Comparison of ENCODE assay signal across 24 mouse cellular contexts in the genomic region with DNA sequence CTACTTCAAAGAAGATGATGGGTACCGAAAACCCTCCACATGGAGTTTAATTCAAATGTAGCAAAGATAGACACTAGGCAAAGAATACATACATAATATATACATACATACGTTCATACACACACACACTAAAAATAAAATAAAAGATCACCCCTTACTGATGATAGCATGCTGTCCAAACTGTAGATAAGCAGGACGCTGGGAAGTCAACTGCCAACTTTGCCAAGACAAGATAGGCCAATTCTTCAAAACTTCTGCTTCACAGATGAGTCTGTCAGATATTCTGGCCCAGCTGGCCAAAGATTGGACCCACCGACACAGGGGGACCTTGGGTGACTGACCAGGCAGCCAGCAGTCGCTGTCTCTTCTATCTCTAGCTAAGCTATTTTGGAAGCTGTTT. TPM values are rescaled to one million over a fixed set of nuclear protein-coding genes. Genes with fewer than 3 reads are reported as not detected.
DNase-seq lines count a peak whose midpoint lies in the region; ATAC-seq and TF ChIP-seq lines count a peak whose summit lies in the region.
"Had no signal": no experiment of that assay in that cellular context is flagged by ENCODE, and none has a peak within 500 bp of the region (broad histone marks: within the 10 kb centered on the region; RNA-seq: fewer than 3 reads in every experiment).

No protein-coding gene starts in this region.

- no peak overlapping the region for H3K9ac ChIP-seq in MEL (ENCODE audit: control insufficient read depth, low read depth, low read length, poor library complexity, severe bottlenecking)

- H3K27me3 ChIP-seq in MEL (ENCODE audit: control insufficient read depth in 1 of 2, insufficient read depth in 2 of 2, low read length in 2 of 2) = no peaks in the 10 kb centered on the region
- H3K27me3 ChIP-seq: Patski had no signal

- no peak for TF ChIP-seq RAD21 in MEL (IDR thresholded peaks at IDR 0.05; ENCODE audit: low read depth, low read length)

- H3K36me3 ChIP-seq in MEL (ENCODE audit: control insufficient read depth in 1 of 2, insufficient read depth in 2 of 2, low read length in 2 of 2) = peaks cover 0 to 5% of the 10 kb centered on the region in 2 experiments; a peak in 2 of 4 replicates
- H3K36me3 ChIP-seq: G1E had no signal

- ATAC-seq in megakaryocyte-erythroid progenitor cell, adult 5-6 weeks (replicated peaks; ENCODE audit: low FRiP score, low TSS enrichment, poor library complexity, severe bottlenecking) = peak; percentile 18; the same call in 1 of the 2 replicates
- ATAC-seq: activated CD4-positive, CD25-positive, alpha-beta regulatory T cell, adult 4 months; CD4-positive, CD25-positive, alpha-beta regulatory T cell, adult 4 months; Patski had no signal

- peak overlapping the region; percentile 9; the same call in 1 of the 2 replicates for H3K27ac ChIP-seq in MEL (ENCODE audit: control insufficient read depth, low read depth, low read length)

- peaks cover 6 to 10% of the 10 kb centered on the region in 2 experiments; a peak in 3 of 4 replicates for H3K4me1 ChIP-seq in MEL (ENCODE audit: control insufficient read depth in 1 of 2, insufficient read depth in 2 of 2, low read length in 2 of 2)

- DNase-seq in MEL (ENCODE audit: low read depth, low spot score) = peak; percentile 10
- DNase-seq in adrenal gland, postnatal 36 days = no peak
- DNase-seq in spleen, postnatal 14 days (ENCODE audit: low spot score in 2 of 2) = no peak
- DNase-seq: adrenal gland, adult 2 months; adrenal gland, adult 8-10 months; adrenal gland, postnatal 10 days; adrenal gland, postnatal 14 days; adrenal gland, postnatal 25 days; B cell, adult 2 months; cerebellum, adult 11 months; cerebellum, adult 11-12 months; cerebellum, adult 18-20 months; cerebellum, adult 2 months; cerebellum, adult 8-10 months had no signal

- no peaks in the 10 kb centered on the region for H3K9me3 ChIP-seq in MEL (replicated peaks; ENCODE audit: insufficient read depth, low read length)
- H3K9me3 ChIP-seq: G1E had no signal

- TF ChIP-seq CTCF in MEL (IDR thresholded peaks at IDR 0.05 in 2 of 3, conservative IDR thresholded peaks at IDR 0.05 in 1 of 3; ENCODE audit: control insufficient read depth in 1 of 3, insufficient read depth in 1 of 3, low read depth in 2 of 3, low read length in 3 of 3, poor library complexity in 1 of 3, severe bottlenecking in 1 of 3) = no peak

- peak; percentile 61 to 69 for TF ChIP-seq EP300 in MEL (IDR thresholded peaks at IDR 0.05; ENCODE audit: low read depth in 1 of 2, low read length in 2 of 2)

- TF ChIP-seq POLR2A in MEL (IDR thresholded peaks at IDR 0.05; ENCODE audit: control insufficient read depth in 1 of 2, insufficient read depth in 1 of 2, low read depth in 1 of 2, low read length in 2 of 2, poor library complexity in 1 of 2) = no peak

- no peaks in the 10 kb centered on the region for H3K79me2 ChIP-seq in MEL (ENCODE audit: control insufficient read depth, insufficient read depth, low read length, poor library complexity)

- H3K4me3 ChIP-seq in MEL (ENCODE audit: control insufficient read depth in 1 of 2, insufficient read depth in 1 of 2, low read depth in 2 of 2, low read length in 2 of 2) = no peak overlapping the region

TF ChIP-seq in MEL, 35 proteins besides CTCF, POLR2A, EP300 and RAD21:
- TF ChIP-seq GATA1 (IDR thresholded peaks at IDR 0.05; ENCODE audit: low read depth, low read length) = peak; percentile 58
- peak; percentile 61; the same call in 1 of the 2 replicates for TF ChIP-seq ETS1 (IDR thresholded peaks at IDR 0.05; ENCODE audit: low read depth, low read length)
- TF ChIP-seq ZC3H11A (IDR thresholded peaks at IDR 0.05; ENCODE audit: low read depth, low read length) = no peak
- TF ChIP-seq NELFE (IDR thresholded peaks at IDR 0.05; ENCODE audit: low read depth, low read length) = no peak
- TF ChIP-seq TCF12 (IDR thresholded peaks at IDR 0.05; ENCODE audit: low read depth, low read length) = peak; percentile 85
- TF ChIP-seq MAFK (IDR thresholded peaks at IDR 0.05; ENCODE audit: borderline replicate concordance, low read depth, low read length) = no peak
- no peak for TF ChIP-seq SMC3 (IDR thresholded peaks at IDR 0.05; ENCODE audit: low read depth, low read length)
- peak; percentile 65 for TF ChIP-seq MYB (IDR thresholded peaks at IDR 0.05; ENCODE audit: low read depth, low read length)
- TF ChIP-seq USF1 (IDR thresholded peaks at IDR 0.05; ENCODE audit: low read depth, low read length) = no peak
- no peak for TF ChIP-seq MAX (IDR thresholded peaks at IDR 0.05; ENCODE audit: low read length)
- no peak for TF ChIP-seq KAT2A (conservative IDR thresholded peaks at IDR 0.05; ENCODE audit: low read depth, low read length)

RNA-seq across cellular contexts. Expression of gene Cd72, which starts 8.7 kb away (rescaled TPM):
- 0.52 and 1.3 TPM in 2 replicates for total RNA-seq in MEL (2012; rRNA removed)
- 1 to 10 TPM in 1 of 2 experiments, not detected in 1; 2.4 TPM for polyA plus RNA-seq in MEL (2012; ENCODE audit: insufficient read depth in 1 of 2, insufficient read length in 2 of 2, low read depth in 1 of 2, low replicate concordance in 2 of 2, missing spikeins in 1 of 2)
- 1.5 and 9.6 TPM in 2 replicates for total RNA-seq in megakaryocyte-erythroid progenitor cell, adult 5-6 weeks (2014; fragmentation: Nextera tagmentation)
- 2.9 and 11.9 TPM in 2 replicates for total RNA-seq in megakaryocyte-erythroid progenitor cell, adult 5-6 weeks (2017)
- 1 to 10 TPM; 2.7 to 3.4 TPM for total RNA-seq in adrenal gland, postnatal 36 days (2021)

RNA-seq across cellular contexts. Expression of gene Sit1, which starts 20.4 kb away (rescaled TPM):
- 0.08 TPM in 1 of 2 replicates, not detected in the other for total RNA-seq in MEL (2012; rRNA removed)
- polyA plus RNA-seq in MEL (2012; ENCODE audit: insufficient read depth in 1 of 2, insufficient read length in 2 of 2, low read depth in 1 of 2, low replicate concordance in 2 of 2, missing spikeins in 1 of 2) = under 1 TPM in 1 of 2 experiments, not detected in 1; 0.06 TPM
- 0.61 TPM in 1 of 2 replicates, not detected in the other for total RNA-seq in megakaryocyte-erythroid progenitor cell, adult 5-6 weeks (2014; fragmentation: Nextera tagmentation)
- total RNA-seq in megakaryocyte-erythroid progenitor cell, adult 5-6 weeks (2017) = not detected in 2 replicates
- not detected for total RNA-seq in adrenal gland, postnatal 36 days (2021)
- total RNA-seq: adrenal gland, adult 2 months; adrenal gland, postnatal 4 days; G1E had no signal
- polyA plus RNA-seq: brain, embryonic 14.5 days; C2C12; cerebellum, adult 2 months; G1E; Patski had no signal

RNA-seq across cellular contexts. Expression of gene Tesk1, which starts 21.4 kb away (rescaled TPM):
- 7.6 and 9.1 TPM in 2 replicates for total RNA-seq in MEL (2012; rRNA removed)
- polyA plus RNA-seq in MEL (2012; ENCODE audit: insufficient read depth in 1 of 2, insufficient read length in 2 of 2, low read depth in 1 of 2, low replicate concordance in 2 of 2, missing spikeins in 1 of 2) = 10 to 100 TPM in 1 of 2 experiments, not detected in 1; 24.6 TPM
- 11.7 and 15.6 TPM in 2 replicates for total RNA-seq in megakaryocyte-erythroid progenitor cell, adult 5-6 weeks (2014; fragmentation: Nextera tagmentation)
- total RNA-seq in megakaryocyte-erythroid progenitor cell, adult 5-6 weeks (2017) = 4.3 and 4.8 TPM in 2 replicates
- 10 to 100 TPM; 52.2 to 65.5 TPM for total RNA-seq in adrenal gland, postnatal 36 days (2021)

RNA-seq across cellular contexts. Expression of gene Ccdc107, which starts 29.6 kb away (rescaled TPM):
- total RNA-seq in MEL (2012; rRNA removed) = 32.9 and 44.3 TPM in 2 replicates
- 10 to 100 TPM in 1 of 2 experiments, not detected in 1; 56.7 TPM for polyA plus RNA-seq in MEL (2012; ENCODE audit: insufficient read depth in 1 of 2, insufficient read length in 2 of 2, low read depth in 1 of 2, low replicate concordance in 2 of 2, missing spikeins in 1 of 2)
- total RNA-seq in megakaryocyte-erythroid progenitor cell, adult 5-6 weeks (2014; fragmentation: Nextera tagmentation) = 28.8 and 47.9 TPM in 2 replicates
- 44.6 and 46.3 TPM in 2 replicates for total RNA-seq in megakaryocyte-erythroid progenitor cell, adult 5-6 weeks (2017)
- total RNA-seq in adrenal gland, postnatal 36 days (2021) = 10 to 100 TPM; 57.3 to 59.3 TPM

RNA-seq across cellular contexts. Expression of gene Fam166b, which starts 34.2 kb away (rescaled TPM):
- not detected in 2 replicates for total RNA-seq in MEL (2012; rRNA removed)
- not detected for polyA plus RNA-seq in MEL (2012; ENCODE audit: insufficient read depth in 1 of 2, insufficient read length in 2 of 2, low read depth in 1 of 2, low replicate concordance in 2 of 2, missing spikeins in 1 of 2)
- not detected in 2 replicates for total RNA-seq in megakaryocyte-erythroid progenitor cell, adult 5-6 weeks (2014; fragmentation: Nextera tagmentation)
- not detected in 2 replicates for total RNA-seq in megakaryocyte-erythroid progenitor cell, adult 5-6 weeks (2017)
- total RNA-seq in adrenal gland, postnatal 36 days (2021) = under 1 TPM in 1 of 2 experiments, not detected in 1; 0.92 TPM
- total RNA-seq: adrenal gland, adult 18-20 months; adrenal gland, adult 2 months; adrenal gland, adult 8-10 months; adrenal gland, postnatal 14 days; adrenal gland, postnatal 25 days; CH12.LX had no signal
- polyA plus RNA-seq: activated CD4-positive, CD25-positive, alpha-beta regulatory T cell, adult 4 months; CD4-positive, CD25-positive, alpha-beta regulatory T cell, adult 4 months; G1E had no signal
